17 mouse cellular contexts compared by ENCODE assay signal in the genomic region with DNA sequence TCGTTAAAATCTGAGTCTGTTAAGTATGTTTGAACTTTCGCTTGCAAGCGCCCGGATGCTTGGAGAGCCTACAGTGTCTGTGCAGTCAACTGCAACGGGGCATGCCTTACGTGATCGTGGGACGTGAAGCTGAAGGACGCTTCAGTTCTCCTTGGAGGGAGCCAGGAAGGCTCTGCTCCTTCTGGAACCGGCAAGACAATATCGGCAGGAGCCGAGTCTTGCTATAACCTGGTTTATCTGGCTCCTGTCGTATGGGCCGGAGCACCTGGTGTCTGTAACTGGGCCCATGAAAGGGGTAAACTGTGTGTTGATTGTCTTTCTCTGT.
DNase-seq lines count a peak whose midpoint lies in the region; ATAC-seq lines count a peak whose summit lies in the region.
"Had no signal": no experiment of that assay in that cellular context is flagged by ENCODE, and none has a peak within 500 bp of the region (broad histone marks: within the 10 kb centered on the region; RNA-seq: fewer than 3 reads in every experiment).

No protein-coding gene starts in this region.

- 72% methylated on average over 14 of the region's 14 CpGs for WGBS in forebrain, embryonic 10.5 days
- WGBS in forebrain, embryonic 15.5 days = 76% methylated on average over 14 of the region's 14 CpGs
- 79% methylated on average over 14 of the region's 14 CpGs for WGBS in hindbrain, embryonic 12.5 days
- 77% methylated on average over 14 of the region's 14 CpGs for WGBS in hindbrain, embryonic 13.5 days
- WGBS in midbrain, embryonic 13.5 days = 67% methylated on average over 14 of the region's 14 CpGs

- H3K4me2 ChIP-seq in forebrain, embryonic 15.5 days (replicated peaks) = no peak overlapping the region
- H3K4me2 ChIP-seq in hindbrain, embryonic 12.5 days (replicated peaks) = 0 out of 2 replicates have a peak overlapping the region, but pooled peaks have one; percentile 21
- H3K4me2 ChIP-seq in hindbrain, embryonic 13.5 days = no peak overlapping the region
- peak overlapping the region; percentile 45 for H3K4me2 ChIP-seq in midbrain, embryonic 13.5 days (replicated peaks)
- H3K4me2 ChIP-seq: intestine, embryonic 15.5 days; stomach, embryonic 15.5 days had no signal

- H3K27me3 ChIP-seq in forebrain, embryonic 10.5 days (ENCODE audit: poor library complexity, severe bottlenecking) = peaks cover 21% of the 10 kb centered on the region
- H3K27me3 ChIP-seq in forebrain, embryonic 15.5 days = no peaks in the 10 kb centered on the region
- no peaks in the 10 kb centered on the region; the same call in 1 of the 2 replicates for H3K27me3 ChIP-seq in hindbrain, embryonic 12.5 days
- peaks cover 11% of the 10 kb centered on the region; the same call in 1 of the 2 replicates for H3K27me3 ChIP-seq in hindbrain, embryonic 13.5 days
- no peaks in the 10 kb centered on the region; the same call in 1 of the 2 replicates for H3K27me3 ChIP-seq in midbrain, embryonic 13.5 days
- H3K27me3 ChIP-seq: intestine, embryonic 15.5 days; Patski; stomach, embryonic 15.5 days had no signal

- H3K9me3 ChIP-seq in forebrain, embryonic 10.5 days = peaks cover 8% of the 10 kb centered on the region
- H3K9me3 ChIP-seq in forebrain, embryonic 15.5 days = no peaks in the 10 kb centered on the region
- no peaks in the 10 kb centered on the region for H3K9me3 ChIP-seq in hindbrain, embryonic 12.5 days (replicated peaks)
- H3K9me3 ChIP-seq in hindbrain, embryonic 13.5 days = no peaks in the 10 kb centered on the region
- H3K9me3 ChIP-seq in midbrain, embryonic 13.5 days = no peaks in the 10 kb centered on the region
- H3K9me3 ChIP-seq: embryonic facial prominence, embryonic 10.5 days; intestine, embryonic 15.5 days; stomach, embryonic 15.5 days had no signal

- no peak overlapping the region for H3K4me3 ChIP-seq in forebrain, embryonic 10.5 days
- no peak overlapping the region for H3K4me3 ChIP-seq in forebrain, embryonic 15.5 days
- H3K4me3 ChIP-seq in hindbrain, embryonic 12.5 days = no peak overlapping the region
- H3K4me3 ChIP-seq in hindbrain, embryonic 13.5 days = no peak overlapping the region
- no peak overlapping the region for H3K4me3 ChIP-seq in midbrain, embryonic 13.5 days (replicated peaks)
- H3K4me3 ChIP-seq: embryonic facial prominence, embryonic 10.5 days; erythroblast, embryonic 14.5 days; gastrocnemius, adult 2 months; intestine, embryonic 15.5 days; stomach, embryonic 15.5 days had no signal

- DNase-seq in forebrain, embryonic 10.5 days (ENCODE audit: extremely low spot score, low spot score) = no peak
- peak; percentile 35 for DNase-seq in R1 (ENCODE audit: low read depth, low spot score)
- no peak for DNase-seq in embryo, embryonic 10 days (ENCODE audit: low spot score)
- DNase-seq: gastrocnemius, adult 2 months; kidney, postnatal 36 days; lung, adult 2 months; thymus, postnatal 25 days had no signal

- H3K36me3 ChIP-seq in forebrain, embryonic 10.5 days (replicated peaks) = no peaks in the 10 kb centered on the region
- no peaks in the 10 kb centered on the region for H3K36me3 ChIP-seq in forebrain, embryonic 15.5 days
- H3K36me3 ChIP-seq in hindbrain, embryonic 12.5 days = no peaks in the 10 kb centered on the region
- no peaks in the 10 kb centered on the region for H3K36me3 ChIP-seq in hindbrain, embryonic 13.5 days
- H3K36me3 ChIP-seq in midbrain, embryonic 13.5 days = no peaks in the 10 kb centered on the region
- H3K36me3 ChIP-seq: embryonic facial prominence, embryonic 10.5 days; intestine, embryonic 15.5 days; stomach, embryonic 15.5 days had no signal

- no peak overlapping the region for H3K9ac ChIP-seq in forebrain, embryonic 15.5 days (replicated peaks)
- H3K9ac ChIP-seq in hindbrain, embryonic 12.5 days = no peak overlapping the region
- no peak overlapping the region for H3K9ac ChIP-seq in hindbrain, embryonic 13.5 days
- no peak overlapping the region for H3K9ac ChIP-seq in midbrain, embryonic 13.5 days (replicated peaks)
- H3K9ac ChIP-seq: intestine, embryonic 15.5 days; stomach, embryonic 15.5 days had no signal

- H3K27ac ChIP-seq in forebrain, embryonic 10.5 days = 0 out of 2 replicates have a peak overlapping the region, but pooled peaks have one; percentile 11
- H3K27ac ChIP-seq in forebrain, embryonic 15.5 days (replicated peaks) = no peak overlapping the region
- H3K27ac ChIP-seq in hindbrain, embryonic 12.5 days = no peak overlapping the region
- no peak overlapping the region for H3K27ac ChIP-seq in hindbrain, embryonic 13.5 days
- no peak overlapping the region for H3K27ac ChIP-seq in midbrain, embryonic 13.5 days
- H3K27ac ChIP-seq: embryonic facial prominence, embryonic 10.5 days; gastrocnemius, adult 2 months; intestine, embryonic 15.5 days; stomach, embryonic 15.5 days had no signal

- peaks cover 28% of the 10 kb centered on the region for H3K4me1 ChIP-seq in forebrain, embryonic 10.5 days
- H3K4me1 ChIP-seq in forebrain, embryonic 15.5 days = peaks cover 12% of the 10 kb centered on the region
- H3K4me1 ChIP-seq in hindbrain, embryonic 12.5 days = peaks cover 9% of the 10 kb centered on the region
- peaks cover 9% of the 10 kb centered on the region for H3K4me1 ChIP-seq in hindbrain, embryonic 13.5 days (replicated peaks)
- peaks cover 21% of the 10 kb centered on the region for H3K4me1 ChIP-seq in midbrain, embryonic 13.5 days (replicated peaks)
- H3K4me1 ChIP-seq: intestine, embryonic 15.5 days; stomach, embryonic 15.5 days had no signal

- ATAC-seq in forebrain, embryonic 15.5 days (replicated peaks) = no peak
- no peak for ATAC-seq in hindbrain, embryonic 12.5 days (ENCODE audit: low FRiP score)
- ATAC-seq in hindbrain, embryonic 13.5 days (ENCODE audit: low FRiP score) = no peak
- no peak for ATAC-seq in midbrain, embryonic 13.5 days
- ATAC-seq in frontal cortex, adult (ENCODE audit: low TSS enrichment) = no peak
- ATAC-seq: intestine, embryonic 15.5 days; Patski had no signal

Comparison
In these comparisons a context has a peak if more than half of its experiments do, and no peak if none do; other contexts are left out.
1. H3K4me2 ChIP-seq: peak in hindbrain, embryonic 12.5 days (single experiment) and midbrain, embryonic 13.5 days (single experiment); none in forebrain, embryonic 15.5 days (single experiment) and hindbrain, embryonic 13.5 days (single experiment).